Mouse (Mus musculus) hindbrain, embryonic 14.5 days (tissue): ENCODE measurements at regions not wholly inside any gene's neighbourhood (a gene's known extent, or its start where the extent isn't known, plus 50 kb on each side); places are given as distances from the start of the nearest gene placed in this dataset.
A peak's percentile ranks its signal among the peaks of the same experiment; 100 is the strongest.
"Not testable (repeated sequence)": the region's sequence is repeated elsewhere in the genome, so short reads cannot be mapped to it uniquely, and the experiment has no call there.

ENCODE experiments used
- ATAC-seq: fragments of 200-750 bp; cut with Nextera tagmentation; 2 replicates; pipeline ENCODE4 v1.8.0; 2017; ENCODE audit warnings: moderate number of reproducible peaks, mild to moderate bottlenecking, moderate TSS enrichment, moderate library complexity; ENCODE audit not compliant: low FRiP score
- DNase-seq: peaks from one replicate; pipeline ENCODE4 v3.0.0-alpha.2; 2015; ENCODE audit warnings: low spot score
- H3K27ac ChIP-seq: fragments of 300-500 bp; sonication (generic); 2 replicates; pipeline ENCODE4 v1.5.1; 2014; ENCODE audit warnings: mild to moderate bottlenecking, moderate library complexity
- H3K27me3 ChIP-seq: fragments of 300-500 bp; sonication (generic); 2 replicates; pipeline ENCODE4 v1.6.1; 2014; ENCODE audit warnings: mild to moderate bottlenecking, low read length, mixed read lengths; ENCODE audit not compliant: control insufficient read depth, insufficient read depth
- H3K36me3 ChIP-seq: fragments of 300-500 bp; sonication (generic); replicated peaks from 2 replicates; pipeline ENCODE4 v1.6.1; 2014; ENCODE audit not compliant: control insufficient read depth, insufficient read depth
- H3K4me1 ChIP-seq: fragments of 300-500 bp; sonication (generic); replicated peaks from 2 replicates; pipeline ENCODE4 v1.6.1; 2014; ENCODE audit warnings: antibody characterized with exemption, low read length, mixed read lengths; ENCODE audit not compliant: control insufficient read depth, insufficient read depth
- H3K4me2 ChIP-seq: fragments of 300-500 bp; sonication (generic); replicated peaks from 2 replicates; pipeline ENCODE4 v1.6.1; 2014; ENCODE audit warnings: mild to moderate bottlenecking, moderate library complexity
- H3K4me3 ChIP-seq: fragments of 300-500 bp; sonication (generic); replicated peaks from 2 replicates; pipeline ENCODE4 v1.5.1; 2014; ENCODE audit warnings: mild to moderate bottlenecking, low read length
- H3K9ac ChIP-seq: fragments of 300-500 bp; sonication (generic); 2 replicates; pipeline ENCODE4 v1.6.1; 2014
- H3K9me3 ChIP-seq: fragments of 300-500 bp; sonication (generic); 2 replicates; pipeline ENCODE4 v1.6.1; 2016; ENCODE audit warnings: low read length; ENCODE audit not compliant: control insufficient read depth
- WGBS: fragments of 180-500 bp; shearing (Covaris S2); extraction: QIAGEN DNeasy Blood & Tissue Kit; methylation state at CpG from one replicate; pipeline ENCODE4 v1.1.7; 2014; 5-methylcytosine and 5-hydroxymethylcytosine counted together

DNA sequence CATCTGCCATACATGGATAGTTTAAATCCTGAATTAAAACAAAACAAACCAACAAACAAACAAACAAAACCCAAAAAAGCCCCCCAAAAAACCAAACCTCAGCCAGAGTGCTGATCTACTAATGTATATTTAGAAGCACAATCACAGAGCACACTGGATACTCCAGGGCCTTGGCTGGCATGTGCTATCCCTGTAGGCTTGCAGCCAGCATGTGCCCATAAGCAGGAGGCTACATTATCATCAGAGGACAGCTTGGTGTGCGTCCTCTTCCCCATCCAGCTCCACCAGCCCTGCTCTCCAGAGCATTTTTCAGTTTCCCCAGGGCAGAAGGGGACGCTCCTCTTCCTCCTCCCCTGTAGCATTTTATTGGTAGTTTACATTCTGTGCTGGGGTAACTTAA lies 198.9 kb downstream of the Mterf1b start:
- H3K4me3 ChIP-seq, result no peak overlapping the region
- DNase-seq (no peak), ATAC-seq (no peak)
- WGBS, result 80% methylated on average over 2 of the region's 2 CpGs
- H3K4me2 ChIP-seq, result no peak overlapping the region
- H3K4me1 ChIP-seq, result no peaks in the 10 kb centered on the region
- no peaks in the 10 kb centered on the region for H3K36me3 ChIP-seq
- H3K27ac ChIP-seq, result no peak overlapping the region
- no peaks in the 10 kb centered on the region for H3K27me3 ChIP-seq
- H3K9ac ChIP-seq, result no peak overlapping the region
- no peaks in the 10 kb centered on the region for H3K9me3 ChIP-seq

DNA sequence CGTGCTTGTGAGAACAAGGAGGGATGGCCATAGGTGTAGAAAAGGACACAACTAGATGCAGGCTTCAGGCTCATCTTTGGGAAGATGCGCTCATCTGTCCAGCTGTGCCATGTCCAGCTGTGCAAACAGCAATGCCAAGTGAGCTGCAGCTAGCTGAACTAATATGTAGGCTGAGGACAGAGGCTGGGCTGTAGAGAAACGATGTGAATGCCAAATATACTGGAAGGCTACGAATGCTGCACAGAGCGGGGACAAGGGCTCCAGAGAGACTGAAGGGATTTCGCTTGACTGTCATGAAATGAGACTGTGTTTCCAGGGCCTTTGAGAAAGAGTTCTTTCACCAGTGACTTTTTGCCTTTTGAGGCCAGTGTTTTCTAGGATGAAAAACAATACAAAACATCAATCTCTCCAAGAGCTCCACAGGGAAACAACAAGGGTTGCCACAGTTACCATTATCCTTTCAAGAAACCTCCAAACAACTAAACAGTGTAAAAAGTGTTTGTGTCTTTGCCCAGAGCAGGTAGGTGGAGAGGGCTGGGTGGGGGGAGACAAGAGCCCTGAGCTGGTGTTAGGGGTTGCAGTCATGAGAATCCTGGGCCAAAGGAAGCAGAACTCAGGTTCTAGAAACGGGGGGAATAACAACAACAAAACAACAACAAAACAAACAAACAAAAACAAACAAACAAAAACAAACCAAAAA lies 202.3 kb downstream of the Mterf1b start:
- H3K27me3 ChIP-seq, H3K36me3 ChIP-seq, H3K4me2 ChIP-seq, H3K4me1 ChIP-seq, DNase-seq, H3K27ac ChIP-seq, H3K9me3 ChIP-seq, H3K4me3 ChIP-seq, H3K9ac ChIP-seq: not testable (repeated sequence)
- ATAC-seq, result peak; percentile 84
- WGBS, result 37% methylated on average over 5 of the region's 7 CpGs

DNA sequence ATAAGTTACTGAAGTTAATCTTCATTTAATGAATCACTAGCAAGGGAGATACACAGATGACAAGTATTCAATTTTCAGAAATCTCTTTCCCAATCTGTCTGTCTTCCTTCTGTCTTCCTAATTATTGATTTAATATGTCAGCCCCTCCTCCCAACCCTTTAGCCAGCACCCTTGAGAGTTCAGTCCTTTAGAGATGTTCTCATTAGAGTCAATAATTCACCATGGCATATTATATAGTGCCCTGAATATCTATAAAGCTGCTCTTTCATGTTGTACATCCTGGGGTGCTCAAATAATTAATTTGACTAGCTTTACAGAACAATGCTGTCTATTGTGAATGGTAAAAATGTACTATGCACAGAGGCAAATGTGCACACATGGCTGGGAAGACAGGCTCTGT lies 205.9 kb downstream of the Mterf1b start:
- no peak overlapping the region for H3K4me3 ChIP-seq
- no peaks in the 10 kb centered on the region for H3K36me3 ChIP-seq
- H3K4me2 ChIP-seq, result no peak overlapping the region
- no peak for ATAC-seq
- no peaks in the 10 kb centered on the region for H3K4me1 ChIP-seq
- no peaks in the 10 kb centered on the region for H3K27me3 ChIP-seq
- no peak for DNase-seq
- no peaks in the 10 kb centered on the region for H3K9me3 ChIP-seq
- no peak overlapping the region for H3K9ac ChIP-seq
- no peak overlapping the region for H3K27ac ChIP-seq

DNA sequence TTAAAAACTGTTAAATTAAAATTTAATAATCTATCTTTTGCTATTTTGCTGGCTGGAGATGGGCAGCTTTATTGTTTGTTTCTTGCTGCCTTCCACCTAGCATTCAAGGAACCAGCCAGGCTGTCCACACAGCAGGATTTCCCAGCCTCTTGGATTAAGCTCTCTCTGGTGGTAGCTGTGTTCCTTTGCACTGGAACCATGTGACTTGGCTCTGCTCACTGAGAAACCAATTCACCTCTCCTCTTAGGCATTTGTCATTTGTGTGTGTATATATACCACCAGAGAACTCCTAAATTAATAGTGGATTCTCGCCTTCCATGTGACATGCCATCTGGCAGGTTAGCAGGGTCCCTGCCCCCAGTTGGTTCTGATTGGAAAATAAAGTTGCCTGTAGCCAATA lies 225.6 kb downstream of the Mterf1b start:
- H3K27ac ChIP-seq, result no peak overlapping the region
- no peak for DNase-seq
- no peaks in the 10 kb centered on the region for H3K9me3 ChIP-seq
- H3K4me1 ChIP-seq, result no peaks in the 10 kb centered on the region
- no peak for ATAC-seq
- no peak overlapping the region for H3K4me2 ChIP-seq
- 75% methylated on average over 1 of the region's 1 CpGs for WGBS
- no peaks in the 10 kb centered on the region for H3K27me3 ChIP-seq
- no peak overlapping the region for H3K4me3 ChIP-seq
- no peak overlapping the region for H3K9ac ChIP-seq
- no peaks in the 10 kb centered on the region for H3K36me3 ChIP-seq
